Mouse (Mus musculus) urinary bladder, adult 18-20 months (tissue): ENCODE results near the gene Nlrc4.

ENCODE experiments used
- DNase-seq, 2 experiments: peaks; one replicate each; pipeline ENCODE4 v3.0.0; 2022; ENCODE audit warnings: low spot score in 2 of 2, mixed read lengths in 2 of 2

The Nlrc4 gene

DNA sequence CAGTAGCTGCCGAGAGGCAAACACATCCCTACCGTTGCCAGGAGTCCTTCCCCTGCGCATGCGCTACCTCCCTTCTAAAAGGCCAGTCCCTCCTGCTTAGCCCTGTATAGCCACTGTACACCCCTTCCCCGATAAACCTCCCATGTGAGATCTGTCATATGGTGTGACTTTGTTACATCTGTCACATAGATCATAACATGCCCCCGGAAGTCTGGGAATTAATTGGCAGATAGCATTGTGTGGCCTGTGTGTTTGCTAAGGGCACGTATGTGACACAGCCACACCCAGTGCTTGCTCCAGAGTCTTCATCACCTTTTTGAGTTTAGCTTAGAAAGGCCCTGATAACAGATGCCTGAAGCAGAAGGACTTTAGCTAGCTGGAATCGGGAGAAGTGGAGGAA, 28.9 kb downstream of the Nlrc4 start:
- DNase-seq, result no peak

DNA sequence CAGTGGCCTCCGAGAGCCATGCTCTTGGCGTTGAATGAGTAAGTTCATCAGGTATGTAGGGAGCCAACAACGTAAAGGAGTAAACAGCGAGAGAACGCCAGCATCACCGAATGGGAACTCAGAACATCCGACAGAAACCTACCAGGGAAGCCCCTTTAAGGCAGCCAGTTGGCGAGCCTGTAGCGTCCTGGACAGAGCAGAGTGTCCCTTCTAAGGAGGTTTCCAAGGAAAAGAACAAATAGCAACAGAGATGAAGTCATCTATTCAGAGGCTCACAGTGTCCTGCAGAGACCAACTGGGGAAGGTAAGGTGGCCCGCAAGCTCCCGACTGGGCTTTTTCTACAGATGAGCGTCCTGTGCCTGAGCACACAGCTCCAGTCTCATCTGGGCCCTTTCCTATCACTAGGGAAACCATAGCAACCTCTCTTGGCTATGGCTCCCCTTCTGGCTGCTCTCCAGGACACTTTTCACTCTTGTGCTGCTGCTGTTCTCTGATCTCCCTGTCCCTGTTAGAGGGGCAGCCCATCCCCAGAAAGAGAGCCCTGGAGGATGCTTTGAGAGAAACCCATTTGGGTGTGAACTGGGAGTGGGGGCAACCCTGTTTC, 34.4 kb downstream of the Nlrc4 start:
- DNase-seq, result no peak

DNA sequence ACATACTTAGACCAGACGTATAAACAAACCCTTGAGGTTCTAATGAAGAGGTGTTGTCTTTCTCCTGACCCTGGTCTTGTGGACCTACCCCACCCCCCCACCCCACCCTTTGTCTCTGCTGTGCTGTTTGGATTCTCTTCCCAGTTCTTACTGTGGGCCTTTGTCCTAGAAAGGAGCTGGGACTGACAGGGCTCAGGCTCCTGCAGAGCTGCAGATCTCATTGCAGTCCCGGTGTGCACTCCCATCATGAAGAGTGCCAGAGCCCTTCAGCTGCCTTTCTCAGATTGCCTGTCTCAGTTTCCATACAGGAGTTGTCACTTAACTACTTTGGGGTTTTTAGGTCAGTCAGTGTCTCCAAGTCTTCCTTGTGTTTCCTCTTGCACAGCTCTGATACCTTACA, 38.3 kb downstream of the Nlrc4 start:
- DNase-seq, result no peak

DNA sequence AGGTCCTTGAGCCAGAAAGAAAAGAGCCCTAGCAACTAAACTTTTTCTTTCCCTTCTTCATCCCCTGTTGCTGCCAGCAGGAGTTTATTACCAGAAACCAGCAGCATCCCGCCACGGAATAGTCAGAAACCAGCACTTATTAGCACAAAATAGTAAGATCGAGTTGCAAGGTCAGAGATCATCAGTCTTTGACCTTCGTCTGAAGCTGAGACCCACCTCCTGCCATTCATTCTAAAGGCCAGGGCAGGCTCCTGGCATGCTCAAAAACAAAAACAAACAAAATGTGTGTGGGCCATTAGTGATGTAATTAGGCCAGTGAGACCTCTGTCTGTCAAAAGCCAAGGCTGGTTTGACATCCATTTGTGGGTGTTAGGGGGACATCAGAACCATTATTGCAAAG, 40.8 kb downstream of the Nlrc4 start:
- no peak for DNase-seq

DNA sequence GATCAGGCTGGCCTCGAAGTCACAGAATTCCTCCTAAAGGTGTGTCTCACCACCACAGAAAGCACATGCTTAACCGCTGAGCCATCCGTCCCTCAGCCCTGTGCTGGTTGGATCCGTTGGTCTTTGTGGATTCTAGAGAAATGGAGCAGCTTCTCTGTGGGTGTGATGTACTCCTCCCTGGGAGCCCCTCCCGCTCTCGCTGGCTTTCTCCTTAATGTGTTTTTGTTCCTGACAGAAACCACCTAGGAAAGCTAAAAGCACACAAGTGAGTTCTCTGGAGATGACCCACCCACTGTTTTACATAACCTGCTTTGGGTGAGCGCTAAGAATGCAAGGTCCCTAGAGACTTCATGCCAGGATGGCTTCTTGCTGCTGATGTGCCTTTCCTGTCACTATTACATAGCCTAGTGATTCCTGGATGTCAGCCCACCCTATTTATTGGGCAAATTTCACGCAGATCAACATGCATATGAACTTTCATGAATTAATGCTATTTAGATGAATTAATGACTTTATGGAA, 42.0 kb downstream of the Nlrc4 start:
- DNase-seq, result no peak

DNA sequence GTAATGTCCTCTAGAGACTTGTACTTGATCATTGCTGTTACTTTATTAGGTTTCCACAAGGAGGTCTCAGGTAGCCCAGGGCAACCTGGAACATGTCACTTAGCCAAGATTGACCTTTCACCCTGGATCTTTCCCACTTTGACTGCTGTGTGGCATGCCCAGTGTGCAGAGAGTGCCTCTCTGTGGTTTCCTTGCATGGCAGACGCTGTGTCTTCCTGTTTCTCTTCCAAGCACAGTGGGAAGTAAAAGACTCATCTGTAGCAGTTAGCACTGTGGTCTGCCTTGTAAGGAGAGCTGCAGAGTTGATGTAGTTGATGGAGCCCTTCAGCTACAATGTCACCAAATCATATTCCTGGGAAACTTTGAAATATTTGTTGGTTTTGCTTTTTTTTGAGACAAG, 44.3 kb downstream of the Nlrc4 start:
- DNase-seq, result no peak

DNA sequence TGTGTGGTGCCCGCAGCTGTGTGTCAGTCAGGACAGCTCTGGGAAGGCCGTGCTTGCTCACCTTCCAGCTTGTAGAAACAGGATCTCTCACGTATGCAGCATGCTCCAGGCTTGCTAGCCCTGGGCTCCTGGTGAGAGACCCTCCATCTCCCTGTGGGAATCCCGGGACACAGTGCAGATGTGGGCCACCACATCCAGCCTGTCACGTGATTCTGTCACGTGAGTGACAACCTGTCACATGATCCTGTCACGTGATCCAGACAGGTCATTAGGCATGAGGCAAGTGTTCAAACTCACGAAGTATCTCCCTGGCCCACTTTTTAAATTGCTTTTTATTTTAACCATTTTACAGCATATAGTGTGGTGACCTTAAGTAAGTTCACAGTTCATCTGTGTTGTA, 45.6 kb downstream of the Nlrc4 start:
- no peak for DNase-seq

DNA sequence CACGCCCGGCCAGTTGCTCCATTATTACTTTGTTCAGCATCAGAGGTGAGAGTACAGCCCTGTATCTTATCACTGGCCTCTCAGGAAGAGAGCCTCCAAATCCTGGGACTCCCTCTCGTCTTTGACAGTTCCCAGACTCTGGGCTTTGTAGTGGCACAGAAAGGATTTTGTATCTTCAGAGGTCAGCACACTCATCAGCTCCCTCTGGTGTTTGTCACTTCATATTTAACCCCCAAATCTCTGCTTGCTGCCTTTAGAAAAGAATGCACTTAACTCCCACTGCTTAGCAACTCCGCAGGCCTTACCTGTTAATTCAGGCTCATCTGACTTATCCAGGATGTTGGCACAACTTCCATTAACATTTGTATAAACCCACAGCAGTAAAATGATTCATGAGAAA, 49.2 kb downstream of the Nlrc4 start:
- peak in 1 of 2 experiments; percentile 2 for DNase-seq

DNA sequence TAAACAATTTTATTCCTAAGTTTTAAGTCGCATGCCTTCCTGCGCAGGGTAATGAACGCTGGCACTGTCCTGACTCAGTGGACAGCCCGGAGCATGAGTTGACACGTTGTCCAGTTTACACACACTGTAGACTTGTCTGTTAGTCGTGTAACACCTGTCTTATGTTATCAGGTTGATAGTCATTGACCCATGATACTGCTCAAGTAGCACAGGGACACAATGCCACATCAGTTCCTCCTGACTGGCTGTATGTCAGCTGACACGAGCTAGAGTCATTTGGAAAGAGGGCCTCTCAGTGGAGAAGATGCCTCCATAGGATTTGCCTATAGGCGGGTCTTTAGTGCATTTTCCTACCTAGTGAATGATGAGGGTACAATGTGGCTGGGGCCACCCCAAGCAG, 52.5 kb downstream of the Nlrc4 start:
- DNase-seq, result no peak

DNA sequence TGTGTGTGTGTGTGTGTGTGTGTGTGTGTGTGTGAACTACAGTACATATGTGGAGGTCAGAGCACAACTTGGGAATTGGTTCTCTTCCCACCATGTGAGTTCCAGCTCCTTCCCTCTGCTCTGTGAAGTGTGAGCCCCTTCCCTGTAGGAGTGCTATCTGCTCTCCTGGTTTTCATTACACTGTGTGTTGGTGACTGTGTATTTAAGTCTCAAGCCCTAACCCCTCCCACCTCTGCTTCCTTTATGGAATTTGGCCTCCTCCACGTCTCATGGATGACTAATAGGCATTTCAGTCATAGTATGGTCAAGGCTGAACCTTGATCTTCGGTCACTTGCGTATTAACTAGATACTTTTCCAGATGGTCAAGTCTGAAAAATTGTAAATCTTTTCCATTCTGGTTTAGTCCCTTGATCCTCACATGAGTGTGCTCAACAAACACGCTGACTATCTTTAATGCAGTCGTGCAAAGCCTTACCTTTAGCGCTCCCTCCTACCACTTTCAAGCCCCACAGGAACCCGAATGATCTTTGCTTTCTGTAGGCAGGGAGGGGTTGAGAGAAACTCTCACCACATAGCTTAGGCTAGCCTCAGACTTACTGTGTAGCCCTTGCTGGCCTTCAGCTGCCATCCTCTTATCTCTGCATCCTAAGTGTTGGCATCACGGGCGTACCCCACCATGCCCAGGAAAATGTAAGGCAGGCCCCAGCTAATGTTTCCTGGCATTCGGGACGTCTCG, 56.3 kb downstream of the Nlrc4 start:
- DNase-seq, result no peak

DNA sequence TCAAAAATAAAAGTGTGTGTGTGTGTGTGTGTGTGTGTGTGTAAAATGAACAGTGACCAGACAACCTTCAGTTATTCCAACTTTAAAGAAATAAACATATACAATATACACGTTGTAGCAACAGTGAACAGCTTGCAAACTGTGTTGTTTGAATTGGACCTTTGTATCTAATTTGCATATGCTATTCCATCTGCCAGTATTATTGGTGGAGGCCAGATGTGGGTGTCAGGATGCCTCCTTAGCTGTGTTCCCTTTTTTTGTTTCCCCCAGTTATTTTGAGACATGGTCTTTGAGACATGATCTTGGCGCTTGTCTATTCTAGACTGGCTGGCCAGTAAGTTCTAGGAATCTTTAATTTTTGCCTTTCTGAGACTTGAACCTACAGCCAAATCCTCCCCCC, 61.8 kb downstream of the Nlrc4 start:
- no peak for DNase-seq

DNA sequence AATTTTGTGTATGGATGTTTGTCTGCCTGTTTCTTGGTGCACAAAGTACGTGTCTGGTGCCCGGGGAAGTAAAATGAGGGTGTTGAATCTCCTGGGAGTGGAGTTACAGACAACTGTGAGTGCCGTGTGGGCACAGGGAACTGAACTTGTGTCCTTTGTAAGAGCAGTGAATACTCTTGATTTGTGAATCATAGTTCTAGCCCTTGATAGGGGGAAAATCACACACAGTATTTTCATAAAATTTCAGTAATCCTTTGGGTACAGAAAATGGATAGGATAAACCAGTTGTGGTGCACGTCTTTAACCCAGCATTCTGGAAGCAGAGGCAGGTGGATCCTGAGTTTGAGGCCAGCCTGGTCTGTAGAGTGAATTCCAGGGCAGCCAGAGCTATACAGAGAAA, 62.2 kb downstream of the Nlrc4 start:
- no peak for DNase-seq

DNA sequence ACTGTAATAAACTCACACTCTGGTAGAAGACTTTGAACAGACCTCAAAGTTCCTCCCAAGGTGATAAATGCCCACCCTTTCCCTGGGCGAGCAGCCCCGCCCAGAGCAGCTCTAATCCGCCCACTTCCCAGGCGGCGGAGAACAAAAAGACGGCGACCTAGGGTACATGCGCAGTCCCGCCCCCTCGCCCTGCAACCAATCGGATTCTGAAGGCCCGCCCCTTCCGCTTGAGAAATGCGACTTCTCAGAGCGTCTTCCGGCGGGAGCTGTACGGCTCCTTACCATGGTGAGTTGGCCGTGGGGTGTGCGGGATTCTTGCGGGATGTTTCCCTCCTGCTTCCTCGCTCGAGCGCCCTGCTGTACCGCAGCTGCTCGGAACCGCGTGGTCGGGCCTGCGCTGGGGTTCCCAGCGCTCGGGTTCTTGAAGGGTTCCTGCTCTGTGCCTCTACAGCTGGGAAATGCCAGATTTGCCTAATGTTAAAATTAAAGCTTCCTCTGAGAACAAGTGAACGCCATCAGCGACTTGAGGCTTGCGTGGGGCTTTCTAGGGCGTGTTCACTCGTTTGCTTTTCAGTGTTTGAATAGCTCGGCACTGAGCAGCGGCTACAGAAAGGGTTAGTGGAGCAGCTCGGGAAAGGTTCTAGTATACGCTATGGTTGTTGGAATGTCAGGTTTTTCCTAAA, 63.4 kb downstream of the Nlrc4 start, which contains the start of gene Slc30a6:
Slc30a6 (plus strand) TSS at position 226 of the 683 bp plus-strand sequence.
- DNase-seq, result peak; percentile 89 to 95

DNA sequence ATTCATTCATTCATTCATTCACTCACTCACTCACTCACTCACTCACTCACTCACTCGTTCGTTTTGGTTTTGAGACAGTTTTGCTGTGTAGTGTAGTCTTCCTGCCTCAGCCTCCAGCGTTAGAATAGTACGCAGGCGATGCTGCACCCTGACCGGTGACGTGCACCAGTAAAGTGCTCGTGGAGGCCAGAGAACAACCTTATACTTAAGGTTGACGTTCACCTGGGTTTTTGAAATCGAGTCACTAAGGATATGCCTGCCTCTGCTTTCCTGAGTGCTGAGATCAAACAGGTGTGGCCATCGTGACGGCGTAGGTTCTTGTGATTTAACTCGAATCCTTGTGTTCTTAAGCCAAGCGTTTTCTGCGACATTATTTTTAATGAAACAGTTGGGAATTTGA, 64.1 kb downstream of the Nlrc4 start:
- DNase-seq, result no peak

DNA sequence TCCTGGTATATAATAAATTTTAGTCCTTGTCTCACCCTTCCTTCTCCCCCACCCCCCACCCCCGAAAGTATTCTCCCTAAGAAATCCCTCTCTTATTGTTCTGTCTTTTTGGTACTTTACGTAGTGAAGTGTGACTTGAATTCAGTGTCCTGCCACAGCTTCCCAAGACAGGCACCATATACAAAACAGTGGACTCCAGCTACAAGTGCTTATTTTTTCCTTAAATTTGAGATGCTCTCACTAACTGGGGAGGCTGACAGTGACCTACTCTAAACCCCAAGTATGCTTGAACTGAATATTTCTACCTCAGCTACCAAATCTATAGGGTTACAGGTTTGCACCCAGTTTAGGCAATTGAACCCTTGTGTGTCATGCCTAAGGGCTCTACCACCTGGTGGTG, 64.6 kb downstream of the Nlrc4 start:
- no peak for DNase-seq

DNA sequence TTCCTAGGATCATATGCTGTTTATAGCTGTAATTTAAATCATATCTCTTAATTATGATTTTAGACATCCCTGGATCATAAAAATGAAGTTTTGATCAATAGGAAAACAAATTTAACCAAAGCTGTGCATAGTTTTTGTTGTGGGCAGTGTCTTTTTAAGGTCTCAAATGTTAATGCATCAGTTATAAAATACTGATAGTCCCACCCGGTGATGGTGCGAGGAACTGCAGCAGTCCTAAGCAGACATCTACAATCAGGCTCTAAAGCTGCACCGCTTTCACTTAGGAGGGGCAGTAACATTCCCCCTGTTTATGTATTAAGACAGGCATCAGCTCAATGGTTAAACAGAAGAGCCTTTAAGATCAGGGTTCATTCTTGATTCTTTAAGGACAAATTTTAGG, 69.1 kb downstream of the Nlrc4 start:
- no peak for DNase-seq

DNA sequence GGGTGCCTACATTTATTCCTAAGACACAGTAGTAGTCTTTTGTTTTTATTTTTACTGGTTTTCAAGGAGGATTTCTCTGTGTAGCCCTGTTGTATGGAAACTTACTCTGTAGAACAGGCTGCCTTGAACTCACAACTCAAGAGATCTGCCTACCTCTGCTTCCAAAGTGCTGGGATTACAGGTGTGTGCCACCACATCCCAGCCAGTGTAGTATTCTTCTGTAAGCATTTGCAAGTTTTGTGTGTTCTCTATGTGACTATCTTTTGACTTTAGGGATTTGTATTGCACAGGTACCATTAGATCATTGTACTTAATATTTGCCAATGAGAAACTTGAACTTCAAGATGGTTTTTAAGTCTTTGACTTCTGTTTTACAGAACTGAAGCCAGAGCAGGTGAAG, 72.3 kb downstream of the Nlrc4 start:
- DNase-seq, result no peak

DNA sequence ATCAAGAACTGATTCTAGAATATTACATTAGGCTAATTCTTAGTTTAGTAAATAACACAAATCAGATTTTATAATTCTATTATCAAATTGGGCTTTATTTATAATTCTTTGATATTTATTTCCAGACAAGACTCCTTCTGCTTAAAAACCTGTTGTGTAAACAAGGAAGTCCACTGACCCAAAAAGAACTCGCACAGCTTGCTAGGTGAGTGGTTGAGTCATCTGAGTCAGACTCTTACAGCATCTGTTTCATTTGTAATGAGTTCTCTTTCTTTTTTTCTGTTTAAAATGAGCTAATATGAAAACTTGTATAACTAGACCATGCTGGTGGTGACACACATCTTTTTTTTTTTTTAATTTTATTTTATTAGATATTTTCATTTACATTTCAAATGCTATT, 82.0 kb downstream of the Nlrc4 start:
- DNase-seq, result peak; percentile 25 to 56
